Mouse (Mus musculus) C2C12 (cell line): ENCODE measurements around the gene Npat. TPM values are rescaled to one million over a fixed set of nuclear protein-coding genes. Genes with fewer than 3 reads are reported as not detected.

Experiments
- H3K27me3 ChIP-seq: one replicate; pipeline ENCODE4 v1.6.1; 2011; ENCODE audit not compliant: control insufficient read depth, insufficient read depth, insufficient read length
- H3K36me3 ChIP-seq: one replicate; pipeline ENCODE4 v1.6.1; 2011; ENCODE audit not compliant: control insufficient read depth, insufficient read depth
- H3K4me3 ChIP-seq: one replicate; pipeline ENCODE4 v1.5.1; 2011; ENCODE audit warnings: mild to moderate bottlenecking, control low read depth; ENCODE audit not compliant: poor library complexity, insufficient read depth, severe bottlenecking
- H3K79me2 ChIP-seq: one replicate; pipeline ENCODE4 v1.6.1; 2011; ENCODE audit not compliant: control insufficient read depth, insufficient read depth
- H3K79me3 ChIP-seq: one replicate; pipeline ENCODE4 v1.6.1; 2011; ENCODE audit warnings: low read depth, control low read depth
- H3ac ChIP-seq: one replicate; pipeline ENCODE3; 2011; ENCODE audit warnings: low read depth; ENCODE audit not compliant: control insufficient read depth, insufficient read length
- CEBPB ChIP-seq: IDR thresholded peaks from one replicate; pipeline ENCODE4 v1.6.1; 2011; ENCODE audit warnings: low read depth, mild to moderate bottlenecking, control low read depth, moderate library complexity
- CTCF ChIP-seq: IDR thresholded peaks from one replicate; pipeline ENCODE4 v1.5.1; 2011; ENCODE audit not compliant: control insufficient read depth, insufficient read depth, insufficient read length
- FOSL1 ChIP-seq: IDR thresholded peaks from one replicate; pipeline ENCODE4 v1.8.0; 2011; ENCODE audit warnings: mild to moderate bottlenecking, low read length; ENCODE audit not compliant: poor library complexity, insufficient read depth, severe bottlenecking
- MAX ChIP-seq: IDR thresholded peaks from one replicate; pipeline ENCODE4 v1.6.1; 2011; ENCODE audit warnings: mild to moderate bottlenecking, control low read depth
- MYOD1 ChIP-seq: IDR thresholded peaks from one replicate; pipeline ENCODE4 v1.6.1; 2011; ENCODE audit warnings: low read depth; ENCODE audit not compliant: control insufficient read depth, insufficient read length
- MYOG ChIP-seq: IDR thresholded peaks from one replicate; pipeline ENCODE4 v1.6.1; 2011; ENCODE audit not compliant: control insufficient read depth, insufficient read length; ENCODE audit errors: extremely low read depth
- USF1 ChIP-seq: IDR thresholded peaks from one replicate; pipeline ENCODE4 v1.6.1; 2011; ENCODE audit warnings: low read depth, mild to moderate bottlenecking, control low read depth, moderate library complexity
- polyA plus RNA-seq: library from polyadenylated mRNA; unstranded; fragments of >200 nt; fragmentation: generic; extraction: Trizol; gene quantifications from one replicate; pipeline ENCODE4 v1.2.1, GENCODE M21; 2012; ENCODE audit warnings: missing spikeins

Npat gene
- polyA plus RNA-seq, 1 experiment: 3.0 TPM

- Histone ChIP-seq H3K79me3 (peaks cover 42% of the 10 kb centered on the region), H3ac (peak overlapping the region; percentile 39), H3K36me3 (peaks cover 13% of the 10 kb centered on the region), H3K27me3 (no peaks in the 10 kb centered on the region), H3K79me2 (peaks cover 60% of the 10 kb centered on the region), H3K4me3 (peak overlapping the region; percentile 57)
- TF ChIP-seq FOSL1 (no peak), MAX (no peak), CEBPB (no peak), CTCF (no peak), USF1 (no peak), MYOG (no peak), MYOD1 (no peak)
Measured at GRCm38 (mm10) chr9:53535416-53536320, 1.2 kb upstream of the Npat start.

DNA sequence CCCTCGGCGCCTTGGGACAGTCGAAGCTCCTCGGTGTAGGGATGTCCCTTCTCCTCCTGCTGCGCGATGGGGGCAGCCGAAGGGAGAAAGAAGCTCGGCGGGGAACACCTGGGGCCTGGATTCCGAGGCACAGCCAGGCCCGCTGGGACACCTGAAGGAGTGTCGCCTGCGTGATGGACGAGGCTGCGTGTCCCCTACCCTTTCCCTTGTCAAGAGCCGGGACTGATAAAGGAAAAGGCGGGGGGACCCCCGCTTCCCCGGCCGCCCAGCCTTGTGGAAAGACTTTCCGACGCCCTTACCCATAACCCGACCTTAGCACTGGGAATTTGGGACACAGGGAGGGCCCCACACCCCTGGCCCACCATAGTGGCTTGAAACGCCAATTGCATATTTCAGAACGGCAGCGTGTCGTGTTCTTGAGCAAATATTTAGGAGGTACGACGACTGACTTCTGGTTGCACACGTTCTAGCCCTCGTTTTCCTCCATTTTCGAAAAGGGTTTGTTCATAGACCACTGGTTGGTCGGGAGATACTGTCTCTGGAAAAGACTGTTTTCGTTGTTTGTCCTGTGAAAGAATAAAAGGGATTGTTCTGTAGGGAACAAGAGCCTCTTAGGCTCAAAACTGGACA is 604 bp downstream of the Npat start:
- Histone ChIP-seq H3K4me3 (peak overlapping the region; percentile 77), H3K79me2 (peaks cover 78% of the 10 kb centered on the region), H3K36me3 (peaks cover 12% of the 10 kb centered on the region), H3K27me3 (no peaks in the 10 kb centered on the region), H3ac (peak overlapping the region; percentile 97), H3K79me3 (peaks cover 59% of the 10 kb centered on the region)
- TF ChIP-seq USF1 (no peak), CTCF (no peak), MYOD1 (no peak), FOSL1 (no peak), MYOG (no peak), MAX (no peak), CEBPB (no peak)

DNA sequence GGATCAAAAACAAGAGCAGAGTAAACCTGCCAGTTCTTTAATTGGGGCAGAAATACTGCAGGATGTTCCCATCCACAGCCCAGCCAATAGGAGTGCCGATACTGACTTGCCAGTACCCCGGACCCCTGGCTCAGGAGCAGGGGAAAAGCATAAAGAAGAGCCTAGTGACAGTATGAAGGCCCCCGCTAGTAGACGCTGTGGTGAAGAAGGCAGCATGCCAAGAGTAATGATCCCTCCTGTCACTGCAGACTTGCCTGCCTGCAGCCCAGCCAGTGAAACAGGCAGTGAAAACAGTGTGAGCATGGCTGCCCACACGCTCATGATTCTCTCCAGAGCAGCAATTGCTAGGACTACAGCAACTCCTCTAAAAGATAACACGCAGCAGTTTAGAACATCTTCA is 33.8 kb downstream of the Npat start:
- H3K79me2 ChIP-seq: no peaks in the 10 kb centered on the region
- no peak overlapping the region for H3ac ChIP-seq
- TF ChIP-seq USF1: no peak
- no peaks in the 10 kb centered on the region for H3K27me3 ChIP-seq
- H3K4me3 ChIP-seq: no peak overlapping the region
- H3K79me3 ChIP-seq: no peaks in the 10 kb centered on the region
- peaks cover 83% of the 10 kb centered on the region for H3K36me3 ChIP-seq

GRCm38 (mm10) chr9:53572516-53573307 is 35.9 kb downstream of the Npat start:
- no peaks in the 10 kb centered on the region for H3K79me3 ChIP-seq
- no peaks in the 10 kb centered on the region for H3K79me2 ChIP-seq
- no peak overlapping the region for H3K4me3 ChIP-seq
- H3ac ChIP-seq: no peak overlapping the region
- TF ChIP-seq MAX (no peak), CTCF (no peak), MYOD1 (no peak), FOSL1 (no peak), USF1 (no peak), MYOG (no peak), CEBPB (no peak)
- no peaks in the 10 kb centered on the region for H3K27me3 ChIP-seq
- H3K36me3 ChIP-seq: peaks cover 67% of the 10 kb centered on the region

- Histone ChIP-seq H3ac (no peak overlapping the region), H3K27me3 (no peaks in the 10 kb centered on the region), H3K36me3 (peaks cover 45% of the 10 kb centered on the region), H3K79me3 (no peaks in the 10 kb centered on the region), H3K79me2 (no peaks in the 10 kb centered on the region), H3K4me3 (no peak overlapping the region)
- no peak for TF ChIP-seq MAX
- TF ChIP-seq CTCF: no peak
- no peak for TF ChIP-seq MYOG
- no peak for TF ChIP-seq USF1
- no peak for TF ChIP-seq CEBPB
- no peak for TF ChIP-seq FOSL1
- TF ChIP-seq MYOD1: no peak
Measured at GRCm38 (mm10) chr9:53575721-53576120, 38.9 kb downstream of the Npat start.
